8 mouse cellular contexts compared by ENCODE assay signal in the genomic region with DNA sequence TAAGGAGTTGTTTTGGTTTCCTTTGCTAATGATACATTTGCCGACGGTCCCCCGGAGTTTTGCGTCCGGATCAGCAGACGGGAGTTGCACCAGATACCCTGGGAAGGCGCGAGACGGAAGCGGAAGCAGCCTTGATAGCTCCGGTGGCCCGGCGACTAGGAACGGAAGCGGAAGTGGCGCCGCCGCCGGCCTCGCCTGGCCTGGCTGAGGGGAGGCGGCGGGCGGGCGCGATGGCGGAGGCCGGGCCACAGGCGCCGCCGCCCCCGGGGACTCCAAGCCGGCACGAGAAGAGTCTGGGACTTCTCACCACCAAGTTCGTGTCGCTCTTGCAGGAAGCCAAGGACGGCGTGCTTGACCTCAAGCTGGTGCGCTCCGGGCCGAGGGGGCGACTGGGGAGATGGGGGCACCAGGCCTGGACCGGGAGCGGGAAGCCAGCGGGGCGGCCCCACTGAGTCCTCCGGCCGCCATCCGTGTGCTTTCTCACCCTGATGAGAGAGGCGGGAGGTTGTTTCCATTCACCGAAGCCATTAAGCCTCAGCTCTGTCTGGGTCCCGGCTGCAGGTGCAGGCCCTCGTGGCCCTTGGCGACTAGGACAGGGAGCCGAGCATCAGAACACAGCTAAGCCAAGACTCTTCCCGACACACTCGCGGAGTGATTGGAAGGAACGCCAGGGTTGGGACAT. TPM values are rescaled to one million over a fixed set of nuclear protein-coding genes. Genes with fewer than 3 reads are reported as not detected.
DNase-seq lines count a peak whose midpoint lies in the region; ATAC-seq lines count a peak whose summit lies in the region.

A gene (plus strand): TSS at position 153 of the 682 bp plus-strand sequence.

- H3K27me3 ChIP-seq in embryonic facial prominence, embryonic 11.5 days (ENCODE audit: control insufficient read depth, insufficient read depth, low read length): no peaks in the 10 kb centered on the region
- peaks cover 2% of the 10 kb centered on the region; the same call in 1 of the 2 replicates for H3K27me3 ChIP-seq in limb, embryonic 11.5 days (ENCODE audit: control insufficient read depth, insufficient read depth, low read length)
- H3K27me3 ChIP-seq in midbrain, embryonic 14.5 days (ENCODE audit: control insufficient read depth, insufficient read depth, low read length): no peaks in the 10 kb centered on the region

- peak within 1 kb of the TSS; percentile 86 for H3K4me2 ChIP-seq in embryonic facial prominence, embryonic 11.5 days (ENCODE audit: low read depth, low read length)
- H3K4me2 ChIP-seq in limb, embryonic 11.5 days (ENCODE audit: low read depth, severe bottlenecking): peak within 1 kb of the TSS; percentile 91
- peak within 1 kb of the TSS; percentile 95 for H3K4me2 ChIP-seq in midbrain, embryonic 14.5 days (ENCODE audit: low read length)

- H3K4me3 ChIP-seq in embryonic facial prominence, embryonic 11.5 days (ENCODE audit: low read depth, low read length): peak within 1 kb of the TSS; percentile 98
- H3K4me3 ChIP-seq in limb, embryonic 11.5 days (ENCODE audit: low read depth, low read length): peak within 1 kb of the TSS; percentile 99
- H3K4me3 ChIP-seq in midbrain, embryonic 14.5 days (replicated peaks; ENCODE audit: low read depth, low read length): peak within 1 kb of the TSS; percentile 97

- peak; percentile 75 for ATAC-seq in embryonic facial prominence, embryonic 11.5 days (replicated peaks; ENCODE audit: insufficient number of reproducible peaks, low FRiP score, low TSS enrichment, low read depth)
- ATAC-seq in limb, embryonic 11.5 days (ENCODE audit: insufficient number of reproducible peaks, low FRiP score, low TSS enrichment, low read depth): peak; percentile 77
- peak; percentile 91 for ATAC-seq in midbrain, embryonic 14.5 days (ENCODE audit: low FRiP score, low TSS enrichment)

- DNase-seq in urinary bladder, adult 18-20 months (ENCODE audit: low spot score in 2 of 2): peak; percentile 78 to 89
- DNase-seq in urinary bladder, postnatal 10 days (ENCODE audit: low spot score): no peak
- peak; percentile 98 for DNase-seq in embryonic facial prominence, embryonic 11.5 days (ENCODE audit: low spot score)
- DNase-seq in heart, adult 11 months: peak; percentile 99
- peak; percentile 93 for DNase-seq in kidney, adult 18-20 months
- DNase-seq in limb, embryonic 11.5 days (ENCODE audit: low spot score): peak; percentile 95
- peak; percentile 96 for DNase-seq in midbrain, embryonic 14.5 days
- peak; percentile 82 to 86 for DNase-seq in spleen, adult 18-20 months

- no peaks in the 10 kb centered on the region for H3K9me3 ChIP-seq in embryonic facial prominence, embryonic 11.5 days (replicated peaks; ENCODE audit: control insufficient read depth, low read length)
- H3K9me3 ChIP-seq in limb, embryonic 11.5 days (ENCODE audit: control insufficient read depth, low read length): no peaks in the 10 kb centered on the region
- no peaks in the 10 kb centered on the region for H3K9me3 ChIP-seq in midbrain, embryonic 14.5 days (ENCODE audit: control insufficient read depth, low read length)

- peaks cover 5% of the 10 kb centered on the region for H3K4me1 ChIP-seq in embryonic facial prominence, embryonic 11.5 days (ENCODE audit: control insufficient read depth, insufficient read depth, low read length)
- H3K4me1 ChIP-seq in limb, embryonic 11.5 days (ENCODE audit: control insufficient read depth, insufficient read depth, low read length): peaks cover 10% of the 10 kb centered on the region
- peaks cover 12% of the 10 kb centered on the region for H3K4me1 ChIP-seq in midbrain, embryonic 14.5 days (ENCODE audit: control insufficient read depth, insufficient read depth, low read length)

- H3K36me3 ChIP-seq in embryonic facial prominence, embryonic 11.5 days (replicated peaks; ENCODE audit: control insufficient read depth, insufficient read depth, low read depth, low read length): peaks cover 5% of the 10 kb centered on the region; the same call in 1 of the 2 replicates
- peaks cover 19% of the 10 kb centered on the region; the same call in 1 of the 2 replicates for H3K36me3 ChIP-seq in limb, embryonic 11.5 days (ENCODE audit: control insufficient read depth, insufficient read depth, low read length)
- H3K36me3 ChIP-seq in midbrain, embryonic 14.5 days (ENCODE audit: control insufficient read depth, insufficient read depth, low read length): peaks cover 41% of the 10 kb centered on the region

- peak within 1 kb of the TSS; percentile 92 for H3K9ac ChIP-seq in embryonic facial prominence, embryonic 11.5 days (replicated peaks; ENCODE audit: low read length)
- H3K9ac ChIP-seq in limb, embryonic 11.5 days (ENCODE audit: low read length): peak within 1 kb of the TSS; percentile 84
- peak within 1 kb of the TSS; percentile 93 for H3K9ac ChIP-seq in midbrain, embryonic 14.5 days (replicated peaks; ENCODE audit: low read length)

- under 1% methylated on average over 58 of the region's 58 CpGs for WGBS in embryonic facial prominence, embryonic 11.5 days
- WGBS in limb, embryonic 11.5 days: 0% methylated on average over 58 of the region's 58 CpGs
- WGBS in midbrain, embryonic 14.5 days: under 1% methylated on average over 58 of the region's 58 CpGs

- peak within 1 kb of the TSS; percentile 41 for H3K27ac ChIP-seq in embryonic facial prominence, embryonic 11.5 days (replicated peaks; ENCODE audit: low read depth, low read length)
- peak within 1 kb of the TSS; percentile 52; the same call in 1 of the 2 replicates for H3K27ac ChIP-seq in limb, embryonic 11.5 days (replicated peaks; ENCODE audit: low read depth, low read length)
- peak within 1 kb of the TSS; percentile 68 for H3K27ac ChIP-seq in midbrain, embryonic 14.5 days (replicated peaks; ENCODE audit: low read depth, low read length)

RNA-seq across cellular contexts. Expression of the gene that starts here (rescaled TPM):
- 103 and 110 TPM in 2 replicates for polyA plus RNA-seq in embryonic facial prominence, embryonic 11.5 days (2014; fragmentation: Nextera tagmentation; extraction: Ambion mirVana)
- polyA plus RNA-seq in limb, embryonic 11.5 days (2014; fragmentation: Nextera tagmentation; extraction: Ambion mirVana): 132 and 136 TPM in 2 replicates
- polyA plus RNA-seq in midbrain, embryonic 14.5 days (2014; fragmentation: Nextera tagmentation; extraction: Ambion mirVana): 43.9 and 51.7 TPM in 2 replicates
